Mouse (Mus musculus): ENCODE measurements around the gene Samd8.

The Samd8 gene

DNA sequence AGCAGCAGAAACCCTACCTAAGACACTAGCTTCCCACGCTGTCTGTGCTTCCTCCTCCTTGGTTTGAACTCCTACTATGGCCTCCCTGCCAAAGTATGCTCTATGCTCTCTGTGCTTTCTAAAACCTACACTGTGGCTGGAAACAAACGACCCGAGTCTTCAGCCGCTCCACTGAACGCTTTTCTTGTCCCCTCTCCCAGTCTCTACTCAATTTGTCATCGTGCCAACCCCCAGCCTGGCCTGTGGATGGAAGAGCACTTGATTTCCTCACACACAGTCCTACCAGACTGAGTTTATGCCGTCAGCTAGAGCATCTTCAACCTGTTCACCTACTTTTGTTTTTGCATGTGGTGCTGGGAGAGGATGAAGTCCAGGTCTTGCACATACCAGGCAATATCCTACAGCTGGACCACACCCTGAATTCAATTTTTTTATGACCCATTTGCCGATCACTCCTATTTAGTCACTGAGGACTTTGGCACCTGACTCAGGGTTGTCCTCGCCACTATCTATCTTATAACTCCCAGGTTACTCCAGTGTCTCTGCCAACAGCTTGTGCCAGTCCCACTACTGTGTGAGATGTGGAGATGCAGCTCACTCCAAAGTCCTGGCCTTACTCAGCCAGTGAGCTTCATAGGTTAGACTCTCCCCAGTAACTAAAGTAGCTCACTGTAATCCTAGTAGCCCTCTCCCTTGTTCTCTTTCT is 75.6 kb downstream of the Samd8 start:
- no peak for DNase-seq (ENCODE audit: low spot score)

DNA sequence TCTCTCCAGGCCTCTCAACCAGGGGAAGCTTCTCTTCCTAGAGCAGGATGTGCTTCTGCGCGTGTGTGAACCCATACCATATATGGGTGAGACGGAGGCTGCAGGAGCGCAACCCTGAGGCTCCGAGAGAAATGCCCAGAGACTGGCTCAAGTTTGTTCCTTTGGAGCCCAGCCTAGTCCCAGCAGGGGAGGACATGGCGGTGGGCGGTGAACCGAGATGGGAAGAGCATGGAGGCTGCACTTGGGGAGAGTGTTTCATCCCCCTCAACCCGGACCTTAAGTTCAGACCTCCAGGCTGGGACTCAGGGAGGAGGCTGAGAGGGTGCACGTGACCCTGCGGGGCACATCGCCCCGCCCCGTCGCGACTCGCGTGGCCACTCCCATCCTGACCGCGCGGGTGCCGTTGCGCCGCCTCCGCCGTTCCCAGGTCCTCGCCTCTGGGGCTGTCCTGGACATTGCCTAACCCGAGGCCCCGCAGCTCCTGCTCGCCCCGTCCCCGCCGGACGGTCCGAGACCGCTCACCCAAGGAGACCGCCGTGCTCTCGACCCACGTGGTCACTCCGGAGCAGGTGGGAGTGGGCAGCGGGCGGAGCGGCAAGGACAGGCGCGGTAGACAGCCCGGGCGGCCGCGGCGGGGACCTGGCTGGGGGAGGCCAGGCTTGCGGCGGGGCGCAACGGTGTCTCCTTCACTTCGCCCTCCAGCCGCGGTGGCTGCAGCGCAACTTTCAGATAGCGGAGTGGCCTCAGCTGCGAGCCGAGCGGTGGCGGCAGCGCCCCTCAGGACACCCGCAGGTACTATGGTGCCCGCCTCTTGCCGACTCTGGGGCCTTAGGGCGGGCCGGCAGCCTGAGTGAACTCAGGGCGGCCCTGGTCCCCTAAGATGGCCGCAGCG is 80.8 kb downstream of the Samd8 start:
- DNase-seq (ENCODE audit: low spot score), result peak; percentile 93

DNA sequence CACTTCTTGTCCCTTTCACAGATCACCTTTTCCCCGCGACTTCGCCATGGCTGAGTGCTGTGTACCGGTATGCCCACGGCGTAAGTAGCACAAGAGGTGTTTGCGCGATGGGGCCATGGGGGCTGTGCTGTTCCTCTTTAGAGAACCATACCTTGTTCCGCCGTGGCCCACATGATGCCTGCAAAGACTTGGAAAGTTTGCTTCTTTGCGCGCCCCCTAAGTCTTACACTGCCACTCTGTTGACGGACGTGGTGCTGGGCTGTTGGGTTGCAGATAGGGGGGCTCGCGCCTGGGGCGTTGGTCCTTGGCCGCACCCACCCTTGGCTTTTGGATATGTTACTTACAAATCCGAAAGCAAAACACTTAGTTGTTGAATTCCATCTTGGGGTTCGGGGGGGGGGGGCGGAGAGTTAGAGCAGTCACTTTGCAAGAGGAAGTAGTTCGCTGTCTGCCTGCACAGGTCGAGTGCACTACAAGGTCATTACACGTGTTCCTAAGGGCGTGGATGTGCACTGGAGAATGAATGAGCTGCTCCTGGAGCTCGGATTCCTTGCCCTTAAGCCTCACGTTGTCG is 81.6 kb downstream of the Samd8 start:
- DNase-seq (ENCODE audit: low spot score), result no peak

DNA sequence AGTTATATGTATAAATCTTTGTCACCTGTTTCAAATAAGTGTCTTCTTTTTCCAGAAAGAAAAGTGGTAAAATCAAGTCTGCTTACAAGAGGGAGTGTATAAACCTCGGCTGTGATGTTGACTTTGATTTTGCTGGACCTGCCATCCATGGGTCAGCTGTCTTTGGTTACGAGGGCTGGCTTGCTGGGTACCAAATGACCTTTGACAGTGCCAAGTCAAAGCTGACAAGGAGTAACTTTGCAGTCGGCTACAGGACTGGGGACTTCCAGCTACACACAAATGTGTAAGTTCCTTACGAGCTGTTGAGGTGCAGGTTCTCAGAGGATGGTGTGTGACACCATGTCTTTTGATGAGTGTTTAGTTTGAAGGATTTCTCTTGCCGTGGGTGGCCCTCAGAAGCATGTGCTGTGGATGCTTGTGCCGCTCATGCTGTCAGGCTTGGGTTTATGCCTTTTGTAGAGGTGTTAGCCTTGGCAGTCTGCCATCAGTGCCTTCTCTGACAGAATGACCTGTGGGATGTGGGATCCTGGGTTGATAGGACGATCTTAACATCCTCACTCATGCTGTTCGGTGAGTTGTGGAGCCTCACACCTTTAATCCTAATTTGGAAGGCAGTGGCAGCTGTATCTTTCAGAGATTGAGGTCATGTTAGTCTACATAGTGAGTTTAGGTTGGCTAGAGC is 88.1 kb downstream of the Samd8 start:
- DNase-seq (ENCODE audit: low spot score), result no peak

DNA sequence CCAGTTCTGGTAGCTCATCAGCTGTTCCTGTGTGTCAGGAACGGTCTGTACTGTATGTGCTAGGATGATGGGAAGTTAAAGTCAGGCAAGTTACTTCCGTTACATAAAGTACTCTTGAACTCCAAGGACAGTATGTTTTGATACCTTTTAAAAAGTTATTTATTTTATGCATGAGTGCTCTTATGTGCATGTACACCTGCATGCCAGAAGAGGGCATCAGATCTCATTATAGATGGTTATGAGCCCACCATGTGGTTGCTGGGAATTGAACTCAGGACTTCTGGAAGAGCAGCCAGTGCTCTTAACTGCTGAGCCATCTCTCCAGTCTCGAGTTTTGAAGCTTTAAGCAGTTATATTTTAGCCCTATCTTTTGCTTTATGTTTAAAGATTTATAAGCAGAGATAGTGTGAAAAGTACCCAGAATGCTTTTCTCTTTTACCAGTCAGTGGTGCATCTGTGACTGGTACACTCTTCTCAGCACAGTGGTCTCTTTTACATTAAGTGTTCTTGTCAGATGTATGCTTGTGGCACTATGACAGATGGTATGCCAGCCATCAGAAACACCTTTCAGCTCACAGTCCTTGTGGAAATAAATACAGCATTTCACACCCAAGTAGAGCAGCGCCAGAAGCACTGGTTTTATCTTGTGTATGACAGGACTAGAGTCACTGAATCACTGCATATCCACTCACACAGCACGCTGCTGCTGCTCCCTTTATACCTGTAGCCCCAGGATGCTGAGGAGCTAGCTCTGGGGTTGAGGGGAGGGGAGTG is 91.7 kb downstream of the Samd8 start:
- DNase-seq (ENCODE audit: low spot score), result no peak

DNA sequence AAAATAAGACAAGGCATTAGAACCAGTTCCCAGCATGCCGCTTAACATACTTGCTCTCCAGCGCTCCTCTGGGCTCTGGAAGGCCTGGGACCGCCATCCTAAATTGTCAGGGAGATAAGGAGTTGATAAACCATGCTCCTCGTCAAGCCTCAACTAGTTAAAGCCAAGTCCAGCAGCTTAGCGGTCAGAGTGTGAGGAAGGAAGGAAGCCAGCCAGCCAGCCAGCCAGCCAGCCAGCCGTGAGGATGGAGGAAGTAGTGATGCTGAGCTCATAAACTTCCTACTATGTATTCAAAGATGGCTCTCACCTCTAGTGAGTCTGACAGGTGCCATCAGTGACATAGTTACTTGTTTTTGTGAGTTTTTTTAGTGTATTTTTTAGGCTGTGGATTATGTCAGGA is 92.9 kb downstream of the Samd8 start:
- DNase-seq (ENCODE audit: low spot score), result no peak

DNA sequence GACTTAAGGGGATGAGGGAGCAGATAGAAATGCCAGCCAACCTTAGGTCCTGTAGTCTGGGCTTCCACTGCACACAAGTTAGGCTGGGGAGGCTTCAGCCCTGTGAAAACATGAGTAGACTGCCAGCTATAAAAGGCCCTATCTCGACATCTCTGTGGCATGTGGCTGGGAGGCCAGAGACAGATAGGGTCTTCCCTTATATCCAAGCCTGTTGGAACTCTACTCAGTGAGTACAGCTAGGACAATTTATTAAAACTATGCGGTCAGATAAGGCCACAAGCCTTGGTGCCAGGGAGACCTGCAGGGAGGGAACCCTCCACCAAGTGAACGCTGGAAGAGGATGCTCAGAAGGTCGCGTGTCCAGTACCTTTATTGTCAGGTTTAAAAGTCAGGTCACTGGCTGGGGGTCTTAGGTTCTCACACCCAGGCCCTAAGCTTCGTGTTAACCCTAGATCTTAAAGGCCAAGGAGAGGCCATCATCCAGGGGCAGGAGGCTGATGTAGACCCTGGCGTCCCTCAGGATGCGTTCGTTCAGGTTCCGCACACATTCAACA is 96.6 kb downstream of the Samd8 start:
- DNase-seq (ENCODE audit: low spot score), result no peak

DNA sequence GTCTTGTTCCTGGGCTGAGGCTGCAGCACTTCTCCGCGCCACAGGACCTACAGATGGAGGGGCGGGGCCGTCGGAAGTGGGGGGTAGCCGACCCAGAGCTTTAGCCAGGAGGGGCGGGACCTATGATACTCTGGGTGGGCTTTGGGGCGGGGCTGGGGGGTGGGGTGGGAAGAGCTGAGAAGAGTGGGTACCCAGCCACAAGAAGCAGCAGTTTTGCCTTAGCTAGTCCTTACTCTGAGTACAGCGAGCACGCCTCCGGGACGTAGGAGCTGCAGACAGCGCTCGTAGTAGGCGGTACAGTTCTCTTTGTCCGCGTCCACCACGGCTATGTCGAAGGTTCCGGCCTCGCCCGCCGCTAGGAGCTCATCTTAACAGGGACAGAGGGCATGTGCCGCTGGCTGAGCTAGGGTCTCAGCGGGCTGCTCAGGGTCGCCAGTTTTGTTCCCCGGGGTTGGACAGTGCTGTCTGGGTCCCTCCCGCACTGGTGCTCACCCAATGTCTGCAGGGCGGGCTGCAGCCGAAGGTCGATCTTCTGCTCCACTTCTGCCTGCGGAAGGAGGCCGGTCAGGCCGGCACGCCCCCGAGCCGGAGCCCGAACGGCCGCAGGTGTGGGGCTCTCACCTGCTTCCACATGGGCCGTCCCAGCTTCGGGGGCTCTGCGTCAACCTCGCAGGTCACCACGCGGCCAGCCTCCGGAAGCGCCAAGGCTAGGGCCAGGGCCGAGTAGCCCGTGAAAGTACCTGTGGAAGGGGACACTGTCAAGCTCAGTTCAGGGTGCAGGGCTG is 97.2 kb downstream of the Samd8 start:
- DNase-seq (ENCODE audit: low spot score), result no peak

All from ovary, adult 18-20 months (tissue).